Mouse (Mus musculus) brain, embryonic 14.5 days (tissue): ENCODE measurements around the gene Invs.

Experiments
- CTCF ChIP-seq: fragments of 200-500 bp; IDR thresholded peaks from 2 replicates; pipeline ENCODE4 v1.5.1; 2012; ENCODE audit warnings: inconsistent platforms, mild to moderate bottlenecking, moderate library complexity, borderline replicate concordance; ENCODE audit not compliant: insufficient read depth, insufficient read length; ENCODE audit errors: extremely low read depth
- POLR2A ChIP-seq: fragments of 200-500 bp; IDR thresholded peaks from 2 replicates; pipeline ENCODE4 v1.6.1; 2012; ENCODE audit warnings: mild to moderate bottlenecking, inconsistent platforms, borderline replicate concordance; ENCODE audit not compliant: poor library complexity, insufficient read depth, insufficient read length, severe bottlenecking; ENCODE audit errors: extremely low read depth

DNA sequence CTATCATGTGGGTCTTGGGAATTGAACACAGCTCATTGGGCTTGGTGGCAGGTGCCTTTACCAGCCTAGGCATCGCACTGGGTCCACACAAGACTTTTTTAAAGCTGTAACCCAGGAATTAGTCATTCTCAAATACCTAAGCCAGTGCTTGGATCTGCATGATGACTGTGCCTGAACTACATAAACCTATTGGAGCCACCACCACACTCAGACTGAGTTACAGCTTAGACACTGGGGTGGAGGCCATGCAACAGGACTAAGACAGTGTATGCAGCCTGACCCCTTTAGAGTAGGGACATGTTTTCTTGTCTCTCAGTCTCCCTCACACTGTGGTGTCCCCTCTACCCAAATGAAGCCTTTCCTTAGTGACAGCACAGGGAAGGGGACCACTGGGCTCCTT is 143.1 kb downstream of the Invs start:
- no peak for TF ChIP-seq CTCF
- no peak for TF ChIP-seq POLR2A
